Mouse (Mus musculus): Measurements from ENCODE around the gene H2-T23.

- TF ChIP-seq CTCF (IDR thresholded peaks at IDR 0.05; ENCODE audit: low read depth, low read length) (no peak), POLR2A (IDR thresholded peaks at IDR 0.05; ENCODE audit: insufficient read depth, low read length) (no peak)
Measured at GRCm38 (mm10) chr17:36027663-36028062, 5.0 kb downstream of the H2-T23 start.

All from ES-Bruce4 (cell line).